Mouse (Mus musculus) liver, embryonic 13.5 days (tissue): Measurements from ENCODE around the gene Tmeff2. TPM values are rescaled to one million over a fixed set of nuclear protein-coding genes. Genes with fewer than 3 reads are reported as not detected.

Experiments
- ATAC-seq: fragments of 200-750 bp; cut with Nextera tagmentation; 2 replicates; pipeline ENCODE4 v1.8.0; 2017; ENCODE audit warnings: low read depth, mild to moderate bottlenecking, moderate number of reproducible peaks, moderate library complexity
- DNase-seq: peaks from one replicate; pipeline ENCODE4 v3.0.0; 2022
- H3K27ac ChIP-seq: fragments of 300-500 bp; sonication (generic); 2 replicates; pipeline ENCODE4 v1.5.1; 2015; ENCODE audit warnings: moderate library complexity, mild to moderate bottlenecking, inconsistent platforms
- H3K27me3 ChIP-seq: fragments of 300-500 bp; sonication (generic); 2 replicates; pipeline ENCODE4 v1.6.1; 2015; ENCODE audit warnings: mild to moderate bottlenecking, inconsistent platforms
- H3K36me3 ChIP-seq: fragments of 300-500 bp; sonication (generic); 2 replicates; pipeline ENCODE4 v1.6.1; 2015; ENCODE audit warnings: mild to moderate bottlenecking, inconsistent platforms
- H3K4me1 ChIP-seq: fragments of 300-500 bp; sonication (generic); replicated peaks from 2 replicates; pipeline ENCODE4 v1.6.1; 2015; ENCODE audit warnings: inconsistent platforms
- H3K4me2 ChIP-seq: fragments of 300-500 bp; sonication (generic); 2 replicates; pipeline ENCODE4 v1.6.1; 2015; ENCODE audit warnings: inconsistent platforms, mild to moderate bottlenecking, moderate library complexity
- H3K4me3 ChIP-seq: fragments of 300-500 bp; sonication (generic); replicated peaks from 2 replicates; pipeline ENCODE4 v1.5.1; 2015; ENCODE audit warnings: mild to moderate bottlenecking, inconsistent platforms
- H3K9ac ChIP-seq: fragments of 300-500 bp; sonication (generic); 2 replicates; pipeline ENCODE4 v1.6.1; 2015; ENCODE audit warnings: mild to moderate bottlenecking, inconsistent platforms
- H3K9me3 ChIP-seq: fragments of 300-500 bp; sonication (generic); replicated peaks from 2 replicates; pipeline ENCODE4 v1.6.1; 2016; ENCODE audit warnings: inconsistent platforms
- WGBS: fragments of 180-500 bp; shearing (Covaris S2); methylation state at CpG from one replicate; pipeline ENCODE4 v1.1.7; 2015; ENCODE audit not compliant: insufficient replicate concordance; 5-methylcytosine and 5-hydroxymethylcytosine counted together
- polyA plus RNA-seq: library from polyadenylated mRNA; unstranded; fragments of >200 nt; fragmentation: Nextera tagmentation; extraction: Ambion mirVana; gene quantifications from 2 replicates; pipeline ENCODE4 v1.2.1, GENCODE M21; 2015

Gene Tmeff2
- polyA plus RNA-seq, 1 experiment from 2014 or later = 0.51 TPM

DNA sequence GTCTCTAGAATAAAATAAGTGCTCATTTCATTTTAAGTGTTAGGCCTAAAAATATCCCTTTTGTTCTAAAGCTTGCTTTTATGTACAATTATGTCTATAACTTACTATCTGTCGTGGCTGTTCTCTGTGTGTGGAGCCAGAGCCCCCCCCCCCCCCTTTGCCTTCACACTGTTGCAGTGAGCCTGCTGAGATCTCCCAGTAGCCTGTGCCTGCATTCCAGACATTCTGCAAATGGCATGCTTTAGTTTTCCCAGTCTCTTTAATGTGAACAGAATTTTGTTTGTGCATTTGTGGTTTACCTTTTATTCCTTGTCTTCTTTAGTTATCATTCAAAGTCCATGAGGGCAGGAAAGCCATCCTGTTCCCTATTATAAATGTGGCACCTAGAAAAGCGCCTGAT lies 251.6 kb downstream of the Tmeff2 start:
- H3K9ac ChIP-seq = no peak overlapping the region

GRCm38 (mm10) chr1:51152856-51153255 lies 252.4 kb downstream of the Tmeff2 start:
- no peak overlapping the region for H3K27ac ChIP-seq
- no peak for ATAC-seq
- H3K4me3 ChIP-seq = no peak overlapping the region
- no peak overlapping the region for H3K9ac ChIP-seq
- H3K9me3 ChIP-seq = no peaks in the 10 kb centered on the region
- H3K27me3 ChIP-seq = no peaks in the 10 kb centered on the region
- 48% methylated on average over 5 of the region's 5 CpGs for WGBS
- no peak overlapping the region for H3K4me2 ChIP-seq
- H3K36me3 ChIP-seq = no peaks in the 10 kb centered on the region
- DNase-seq = no peak
- no peaks in the 10 kb centered on the region for H3K4me1 ChIP-seq

More for the DNA sequence above, 251.6 kb downstream of the Tmeff2 start:
- ATAC-seq (no peak), DNase-seq (no peak)
- Histone ChIP-seq H3K27ac (no peak overlapping the region), H3K4me1 (no peaks in the 10 kb centered on the region), H3K36me3 (no peaks in the 10 kb centered on the region), H3K9me3 (no peaks in the 10 kb centered on the region), H3K4me2 (no peak overlapping the region), H3K27me3 (no peaks in the 10 kb centered on the region), H3K4me3 (no peak overlapping the region)
- WGBS = 45% methylated on average over 2 of the region's 2 CpGs

- Histone ChIP-seq H3K4me2 (no peak overlapping the region), H3K4me3 (no peak overlapping the region), H3K4me1 (no peaks in the 10 kb centered on the region), H3K9me3 (no peaks in the 10 kb centered on the region), H3K27me3 (no peaks in the 10 kb centered on the region), H3K9ac (no peak overlapping the region), H3K27ac (no peak overlapping the region), H3K36me3 (no peaks in the 10 kb centered on the region)
- ATAC-seq (no peak), DNase-seq (no peak)
- WGBS = 65% methylated on average over 2 of the region's 2 CpGs
These were observed 283.8 kb downstream of the Tmeff2 start for GRCm38 (mm10) chr1:51184276-51184675.

DNA sequence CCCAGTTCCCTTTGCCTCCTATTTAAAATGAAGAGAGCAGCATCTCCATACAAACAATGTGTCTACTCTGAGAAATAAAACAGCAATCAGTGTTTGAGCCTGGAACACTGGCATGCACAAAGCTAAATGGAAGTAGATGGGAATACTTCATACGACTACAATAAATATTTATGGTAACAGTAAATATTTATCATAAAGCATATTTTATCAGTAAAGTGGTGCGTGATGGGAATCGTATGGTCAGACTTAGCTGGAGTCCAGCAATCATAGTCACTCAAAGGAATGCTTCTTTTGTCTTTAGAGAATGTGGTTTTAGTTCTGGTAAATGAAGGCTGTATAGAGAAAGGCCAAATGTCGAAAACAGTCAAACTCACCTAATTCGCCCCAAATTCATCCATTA lies 288.6 kb downstream of the Tmeff2 start:
- Histone ChIP-seq H3K27ac (no peak overlapping the region), H3K9me3 (no peaks in the 10 kb centered on the region), H3K4me3 (no peak overlapping the region), H3K36me3 (no peaks in the 10 kb centered on the region), H3K9ac (no peak overlapping the region), H3K4me1 (no peaks in the 10 kb centered on the region), H3K4me2 (no peak overlapping the region), H3K27me3 (no peaks in the 10 kb centered on the region)
- 78% methylated on average over 5 of the region's 5 CpGs for WGBS
- DNase-seq (no peak), ATAC-seq (no peak)

DNA sequence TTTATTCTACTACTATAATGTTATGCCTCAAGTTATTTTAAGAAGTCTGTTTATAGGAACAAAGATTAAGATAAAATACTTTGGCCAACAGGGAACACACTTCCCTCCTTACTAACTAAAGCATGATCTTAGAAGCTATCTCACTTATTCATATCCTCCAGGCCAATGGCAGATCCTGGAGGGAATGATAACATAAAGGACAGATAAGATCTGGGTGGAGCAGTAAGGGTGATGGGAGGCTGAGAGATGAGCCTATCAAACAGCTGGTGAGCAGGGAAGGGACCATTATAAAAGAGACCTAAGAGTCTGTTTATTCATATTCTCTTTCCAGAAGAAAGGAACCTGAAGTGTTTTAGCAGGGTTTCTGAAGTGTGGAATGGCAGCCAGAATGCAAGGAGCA lies 290.8 kb downstream of the Tmeff2 start:
- Histone ChIP-seq H3K36me3 (no peaks in the 10 kb centered on the region), H3K4me3 (no peak overlapping the region), H3K4me2 (no peak overlapping the region), H3K27me3 (no peaks in the 10 kb centered on the region), H3K27ac (no peak overlapping the region), H3K4me1 (no peaks in the 10 kb centered on the region), H3K9ac (no peak overlapping the region), H3K9me3 (no peaks in the 10 kb centered on the region)
- no peak for DNase-seq
- ATAC-seq = no peak

GRCm38 (mm10) chr1:51191872-51192613 lies 291.6 kb downstream of the Tmeff2 start:
- Histone ChIP-seq H3K27me3 (no peaks in the 10 kb centered on the region), H3K9me3 (no peaks in the 10 kb centered on the region), H3K4me2 (no peak overlapping the region), H3K27ac (no peak overlapping the region), H3K36me3 (no peaks in the 10 kb centered on the region), H3K4me1 (no peaks in the 10 kb centered on the region), H3K4me3 (no peak overlapping the region), H3K9ac (no peak overlapping the region)
- ATAC-seq (no peak), DNase-seq (no peak)
- WGBS = 40% methylated on average over 6 of the region's 6 CpGs

- Histone ChIP-seq H3K27me3 (no peaks in the 10 kb centered on the region), H3K4me2 (no peak overlapping the region), H3K4me1 (no peaks in the 10 kb centered on the region), H3K36me3 (no peaks in the 10 kb centered on the region), H3K27ac (no peak overlapping the region), H3K4me3 (no peak overlapping the region), H3K9ac (no peak overlapping the region), H3K9me3 (no peaks in the 10 kb centered on the region)
- no peak for DNase-seq
- no peak for ATAC-seq
- 66% methylated on average over 11 of the region's 11 CpGs for WGBS
These were observed 298.8 kb downstream of the Tmeff2 start for GRCm38 (mm10) chr1:51199088-51199830.

DNA sequence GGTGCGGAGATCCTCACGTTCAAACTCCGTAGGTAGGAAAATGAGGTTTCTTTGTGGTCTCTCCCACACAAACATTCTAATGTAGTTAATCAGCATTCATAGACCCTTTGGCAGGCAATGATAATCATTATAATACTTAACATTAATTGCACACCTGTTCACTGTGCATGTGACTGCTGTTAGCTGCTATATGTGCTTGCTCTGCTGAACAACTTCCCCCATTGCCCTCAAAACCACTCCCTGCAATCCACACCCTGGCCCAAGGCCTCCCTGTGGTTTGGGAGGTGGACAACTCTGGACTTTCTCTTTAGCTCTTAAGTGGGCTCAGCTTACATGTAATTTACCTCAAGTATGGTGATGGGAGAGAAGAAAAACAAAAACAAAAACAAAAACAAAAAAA lies 299.5 kb downstream of the Tmeff2 start:
- H3K9ac ChIP-seq = no peak overlapping the region
- ATAC-seq (no peak), DNase-seq (no peak)
- WGBS = 84% methylated on average over 3 of the region's 3 CpGs
- H3K4me1 ChIP-seq = no peaks in the 10 kb centered on the region
- H3K27me3 ChIP-seq = no peaks in the 10 kb centered on the region
- H3K4me3 ChIP-seq = no peak overlapping the region
- no peak overlapping the region for H3K27ac ChIP-seq
- no peaks in the 10 kb centered on the region for H3K9me3 ChIP-seq
- H3K36me3 ChIP-seq = no peaks in the 10 kb centered on the region
- H3K4me2 ChIP-seq = no peak overlapping the region

DNA sequence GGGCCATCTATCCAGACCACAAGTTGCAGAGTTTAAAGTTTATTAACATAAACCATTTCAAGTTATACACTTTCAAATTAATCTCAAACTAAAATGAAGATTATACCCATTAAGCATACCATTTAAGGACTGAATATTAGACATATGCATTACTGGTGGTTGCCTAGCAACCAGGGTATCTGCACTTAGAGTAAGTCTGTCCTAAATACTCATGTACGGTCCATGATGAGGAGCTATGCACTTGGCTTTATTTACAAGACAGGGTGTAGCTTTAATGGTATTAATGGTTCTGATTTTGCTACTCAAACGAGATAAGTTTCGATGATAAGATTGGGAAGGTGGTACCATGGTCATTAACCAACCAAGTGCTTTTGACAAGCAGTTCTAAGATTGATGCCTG lies 315.2 kb downstream of the Tmeff2 start:
- Histone ChIP-seq H3K9ac (no peak overlapping the region), H3K27ac (no peak overlapping the region), H3K4me1 (no peaks in the 10 kb centered on the region), H3K27me3 (no peaks in the 10 kb centered on the region), H3K4me2 (no peak overlapping the region), H3K36me3 (no peaks in the 10 kb centered on the region), H3K9me3 (no peaks in the 10 kb centered on the region), H3K4me3 (no peak overlapping the region)
- ATAC-seq = no peak
- 73% methylated on average over 3 of the region's 3 CpGs for WGBS
- DNase-seq = no peak

DNA sequence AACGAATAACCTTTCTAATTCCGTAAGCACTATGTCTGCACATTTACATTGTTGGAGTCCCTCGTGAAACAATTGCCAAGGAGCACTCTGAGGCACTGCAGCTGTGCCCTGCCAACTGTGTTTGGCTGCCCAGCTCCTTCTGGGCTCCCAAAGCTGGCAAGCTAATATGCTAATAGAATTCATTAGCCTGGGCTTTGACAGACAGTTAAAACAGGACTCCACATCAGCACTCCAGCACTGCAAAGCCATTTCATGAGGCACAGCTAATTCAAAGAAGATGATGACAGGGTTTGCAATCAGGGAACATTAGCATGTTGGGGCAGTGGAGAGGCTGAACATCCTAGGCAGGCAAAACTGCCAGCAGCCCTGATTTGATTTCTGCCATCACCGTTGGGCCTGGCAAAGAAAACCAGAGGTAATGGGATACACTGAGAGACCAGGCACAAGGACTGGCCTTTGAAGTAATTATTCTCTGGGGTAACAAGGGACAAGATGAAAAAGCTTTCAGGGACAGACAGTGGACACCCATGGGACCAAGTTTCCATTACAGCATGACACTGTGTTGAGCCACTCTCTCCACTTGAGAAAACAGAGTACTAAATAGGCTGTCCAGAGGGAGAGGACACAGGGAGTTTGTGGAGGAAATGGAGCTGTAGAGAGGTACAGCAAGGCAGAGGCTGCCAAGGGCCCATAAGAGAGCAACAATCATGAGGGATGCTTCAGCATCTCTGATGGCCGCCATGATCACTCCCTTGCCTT lies 316.0 kb downstream of the Tmeff2 start:
- DNase-seq (no peak), ATAC-seq (no peak)
- Histone ChIP-seq H3K36me3 (no peaks in the 10 kb centered on the region), H3K4me2 (no peak overlapping the region), H3K9me3 (no peaks in the 10 kb centered on the region), H3K9ac (no peak overlapping the region), H3K27ac (no peak overlapping the region), H3K27me3 (no peaks in the 10 kb centered on the region), H3K4me1 (no peaks in the 10 kb centered on the region), H3K4me3 (no peak overlapping the region)
- 66% methylated on average over 5 of the region's 5 CpGs for WGBS

GRCm38 (mm10) chr1:51217227-51217626 lies 316.8 kb downstream of the Tmeff2 start:
- Histone ChIP-seq H3K4me3 (no peak overlapping the region), H3K9ac (no peak overlapping the region), H3K4me2 (no peak overlapping the region), H3K27me3 (no peaks in the 10 kb centered on the region), H3K27ac (no peak overlapping the region), H3K9me3 (no peaks in the 10 kb centered on the region), H3K36me3 (no peaks in the 10 kb centered on the region), H3K4me1 (no peaks in the 10 kb centered on the region)
- WGBS = 75% methylated on average over 7 of the region's 7 CpGs
- DNase-seq = no peak
- ATAC-seq = no peak
